Mouse (Mus musculus): ENCODE data around the gene Fam234b.

- TF ChIP-seq USF1 (IDR thresholded peaks at IDR 0.05; ENCODE audit: low read depth) (no peak), CTCF (IDR thresholded peaks at IDR 0.05; ENCODE audit: control insufficient read depth, insufficient read depth, insufficient read length) (no peak)
These were observed 31.5 kb upstream of the Fam234b start for GRCm38 (mm10) chr6:135166262-135166661.
